Mouse (Mus musculus): ENCODE measurements around the gene Pard3b. TPM values are rescaled to one million over a fixed set of nuclear protein-coding genes. Genes with fewer than 3 reads are reported as not detected.

Gene Pard3b
- total and polyA plus RNA-seq, 3 experiments = 0.30 to 0.75 (median 0.63) TPM

GRCm38 (mm10) chr1:62282835-62283234, 644.2 kb downstream of the Pard3b start:
- Histone ChIP-seq H3K27me3 (replicated peaks) (no peaks in the 10 kb centered on the region), H3K9me3 (replicated peaks; ENCODE audit: low read length) (no peaks in the 10 kb centered on the region), H3K9ac (ENCODE audit: insufficient read depth, low read depth) (no peak overlapping the region), H3K4me2 (ENCODE audit: insufficient read depth, low read depth, poor library complexity, severe bottlenecking) (no peak overlapping the region), H3K4me1 (ENCODE audit: control insufficient read depth in 1 of 2, insufficient read depth in 2 of 2) (peaks cover 0 to 15% of the 10 kb centered on the region in 2 experiments; a peak in 2 of 4 replicates), H3K4me3 (replicated peaks in 1 of 3; ENCODE audit: low read depth in 2 of 3, low read length in 2 of 3, poor library complexity in 1 of 3) (no peak overlapping the region), H3K36me3 (replicated peaks in 1 of 2; ENCODE audit: control insufficient read depth in 1 of 2, insufficient read depth in 1 of 2, low read length in 1 of 2) (no peaks in the 10 kb centered on the region), H3K27ac (ENCODE audit: insufficient read depth, low read depth) (no peak overlapping the region), H3K79me2 (replicated peaks; ENCODE audit: control insufficient read depth, extremely low read depth, insufficient read depth, poor library complexity, severe bottlenecking) (no peaks in the 10 kb centered on the region)
- TF ChIP-seq TBP (conservative IDR thresholded peaks at IDR 0.05; ENCODE audit: low read depth, low read length) = no peak
- no peak for TF ChIP-seq CTCF (conservative IDR thresholded peaks at IDR 0.05 in 1 of 2, IDR thresholded peaks at IDR 0.05 in 1 of 2; ENCODE audit: low read depth in 2 of 2, low read length in 2 of 2)
- TF ChIP-seq USF1 (IDR thresholded peaks at IDR 0.05; ENCODE audit: low read depth, low read length) = no peak
- no peak for TF ChIP-seq MAFK (IDR thresholded peaks at IDR 0.05; ENCODE audit: insufficient replicate concordance, low read length)
- no peak for TF ChIP-seq ZMIZ1 (IDR thresholded peaks at IDR 0.05; ENCODE audit: low read depth, low read length)
- no peak for TF ChIP-seq GABPA (IDR thresholded peaks at IDR 0.05; ENCODE audit: insufficient replicate concordance, low read depth, low read length)
- TF ChIP-seq POLR2AphosphoS2 (IDR thresholded peaks at IDR 0.05; ENCODE audit: low read depth, low read length) = no peak
- TF ChIP-seq JUND (conservative IDR thresholded peaks at IDR 0.05; ENCODE audit: low read depth, low read length) = no peak
- TF ChIP-seq MYC (IDR thresholded peaks at IDR 0.05; ENCODE audit: low read depth, low read length) = no peak
- TF ChIP-seq MAZ (IDR thresholded peaks at IDR 0.05; ENCODE audit: low read depth, low read length) = no peak
- TF ChIP-seq CHD2 (IDR thresholded peaks at IDR 0.05; ENCODE audit: low read length) = no peak
- no peak for TF ChIP-seq NELFE (IDR thresholded peaks at IDR 0.05; ENCODE audit: low read depth, low read length)
- no peak for TF ChIP-seq TCF12 (IDR thresholded peaks at IDR 0.05; ENCODE audit: low read depth, low read length)
- no peak for TF ChIP-seq ELF1 (IDR thresholded peaks at IDR 0.05; ENCODE audit: low read depth, low read length)
- TF ChIP-seq KAT2A (IDR thresholded peaks at IDR 0.05; ENCODE audit: insufficient replicate concordance, low read length) = no peak
- TF ChIP-seq UBTF (IDR thresholded peaks at IDR 0.05; ENCODE audit: low read depth, low read length) = no peak
- no peak for TF ChIP-seq PAX5 (IDR thresholded peaks at IDR 0.05; ENCODE audit: low read length)
- DNase-seq (ENCODE audit: extremely low read depth) = no peak
- in situ Hi-C loops (cut with MboI; ENCODE audit: low pct_ligation_motif_present, low pct_unique_long_range_greater_than_20kb, low sequenced_read_pairs) (no loop called here), dilution Hi-C loops (cut with MboI; ENCODE audit: extremely low pct_ligation_motif_present, extremely low pct_unique_long_range_greater_than_20kb, low sequenced_read_pairs) (no loop called here)

DNA sequence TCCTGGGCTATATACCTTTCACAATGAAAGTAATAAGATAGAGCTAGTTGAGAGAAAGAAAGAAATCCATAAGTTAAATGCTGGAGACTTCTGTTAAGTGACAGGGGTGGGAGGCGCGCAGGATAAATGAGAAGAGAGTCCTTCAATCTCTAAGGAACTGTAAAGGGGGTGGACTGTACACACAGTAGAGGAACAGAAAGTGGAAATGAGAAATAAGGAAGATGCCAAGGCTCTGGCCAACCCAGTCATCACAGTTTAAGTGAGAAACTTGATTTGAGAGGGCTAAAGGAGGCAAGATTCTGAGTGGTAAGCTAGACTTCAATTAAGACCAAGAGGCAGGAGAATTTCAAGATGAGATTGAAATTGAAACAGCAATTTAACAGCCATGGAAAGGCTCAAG, 645.0 kb downstream of the Pard3b start:
- Histone ChIP-seq H3K79me2 (replicated peaks; ENCODE audit: control insufficient read depth, extremely low read depth, insufficient read depth, poor library complexity, severe bottlenecking) (no peaks in the 10 kb centered on the region), H3K4me2 (ENCODE audit: insufficient read depth, low read depth, poor library complexity, severe bottlenecking) (no peak overlapping the region), H3K4me1 (ENCODE audit: control insufficient read depth in 1 of 2, insufficient read depth in 2 of 2) (peaks cover 0 to 15% of the 10 kb centered on the region in 2 experiments; a peak in 2 of 4 replicates), H3K4me3 (replicated peaks in 1 of 3; ENCODE audit: low read depth in 2 of 3, low read length in 2 of 3, poor library complexity in 1 of 3) (no peak overlapping the region), H3K27me3 (replicated peaks) (no peaks in the 10 kb centered on the region), H3K27ac (ENCODE audit: insufficient read depth, low read depth) (no peak overlapping the region), H3K36me3 (replicated peaks in 1 of 2; ENCODE audit: control insufficient read depth in 1 of 2, insufficient read depth in 1 of 2, low read length in 1 of 2) (no peaks in the 10 kb centered on the region), H3K9ac (ENCODE audit: insufficient read depth, low read depth) (no peak overlapping the region), H3K9me3 (replicated peaks; ENCODE audit: low read length) (no peaks in the 10 kb centered on the region)
- dilution Hi-C loops (cut with MboI; ENCODE audit: extremely low pct_ligation_motif_present, extremely low pct_unique_long_range_greater_than_20kb, low sequenced_read_pairs) = no loop called here
- in situ Hi-C loops (cut with MboI; ENCODE audit: low pct_ligation_motif_present, low pct_unique_long_range_greater_than_20kb, low sequenced_read_pairs) = no loop called here
- TF ChIP-seq ETS1 (conservative IDR thresholded peaks at IDR 0.05; ENCODE audit: low read depth, low read length) = no peak
- TF ChIP-seq BHLHE40 (IDR thresholded peaks at IDR 0.05; ENCODE audit: low read depth, low read length) = no peak
- no peak for TF ChIP-seq CHD2 (IDR thresholded peaks at IDR 0.05; ENCODE audit: low read length)
- TF ChIP-seq MAFK (IDR thresholded peaks at IDR 0.05; ENCODE audit: insufficient replicate concordance, low read length) = no peak
- no peak for TF ChIP-seq MEF2A (IDR thresholded peaks at IDR 0.05; ENCODE audit: borderline replicate concordance, low read depth, low read length)
- TF ChIP-seq USF2 (conservative IDR thresholded peaks at IDR 0.05; ENCODE audit: low read depth, low read length) = no peak
- no peak for TF ChIP-seq GABPA (IDR thresholded peaks at IDR 0.05; ENCODE audit: insufficient replicate concordance, low read depth, low read length)
- TF ChIP-seq JUN (IDR thresholded peaks at IDR 0.05; ENCODE audit: insufficient read depth, low read depth, low read length) = no peak
- no peak for DNase-seq (ENCODE audit: extremely low read depth)
